Mouse (Mus musculus): ENCODE data around the gene Il6ra.
A peak's percentile ranks its signal among the peaks of the same experiment; 100 is the strongest.
"Not testable (repeated sequence)": the region's sequence is repeated elsewhere in the genome, so short reads cannot be mapped to it uniquely, and the experiment has no call there.

Il6ra gene

DNA sequence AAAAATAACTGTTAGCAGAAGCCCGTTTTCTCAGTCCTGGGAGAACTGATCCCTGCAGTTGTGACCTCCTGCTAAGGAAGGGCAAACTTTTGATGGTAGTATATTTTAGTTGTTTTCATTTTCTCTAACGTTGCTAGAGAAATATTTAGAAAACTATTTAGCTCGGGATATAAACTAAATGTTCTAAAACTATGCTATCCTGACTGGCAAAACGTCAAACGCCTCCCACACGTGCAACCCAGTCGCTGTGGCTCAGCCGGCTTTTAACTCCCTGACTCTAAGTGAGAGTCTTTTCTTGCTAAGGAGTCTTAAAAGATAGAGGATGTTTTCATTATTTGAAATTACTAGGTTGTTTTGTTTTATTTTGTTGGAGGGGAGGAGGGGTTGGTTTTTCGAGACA is 38.0 kb downstream of the Il6ra start:
- DNase-seq (ENCODE audit: low spot score), result no peak

DNA sequence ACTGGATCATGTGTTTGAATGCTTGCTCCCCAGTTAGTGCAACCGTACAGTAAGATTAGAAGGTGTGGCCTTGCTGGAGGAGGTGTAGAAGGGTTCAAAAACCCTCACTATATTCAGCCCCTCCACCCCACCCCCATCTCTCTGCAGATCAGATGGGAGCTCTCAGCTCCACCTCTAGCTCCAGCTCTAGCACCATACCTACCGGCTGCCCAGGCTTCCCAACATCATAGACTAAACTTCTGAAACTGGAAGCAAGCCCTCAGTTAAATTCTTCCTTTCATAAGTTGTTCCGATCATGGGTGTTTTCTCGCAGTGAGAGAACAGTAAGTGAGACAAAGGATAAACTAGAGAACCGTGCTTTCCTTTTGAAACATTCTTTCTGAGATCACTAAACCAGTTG is 38.9 kb downstream of the Il6ra start:
- DNase-seq (ENCODE audit: low spot score), result no peak

GRCm38 (mm10) chr3:89872684-89873083 is 40.3 kb downstream of the Il6ra start:
- no peak for DNase-seq (ENCODE audit: low spot score)

- no peak for DNase-seq (ENCODE audit: low spot score)
Observed at GRCm38 (mm10) chr3:89872209-89872608, 40.8 kb downstream of the Il6ra start.

DNA sequence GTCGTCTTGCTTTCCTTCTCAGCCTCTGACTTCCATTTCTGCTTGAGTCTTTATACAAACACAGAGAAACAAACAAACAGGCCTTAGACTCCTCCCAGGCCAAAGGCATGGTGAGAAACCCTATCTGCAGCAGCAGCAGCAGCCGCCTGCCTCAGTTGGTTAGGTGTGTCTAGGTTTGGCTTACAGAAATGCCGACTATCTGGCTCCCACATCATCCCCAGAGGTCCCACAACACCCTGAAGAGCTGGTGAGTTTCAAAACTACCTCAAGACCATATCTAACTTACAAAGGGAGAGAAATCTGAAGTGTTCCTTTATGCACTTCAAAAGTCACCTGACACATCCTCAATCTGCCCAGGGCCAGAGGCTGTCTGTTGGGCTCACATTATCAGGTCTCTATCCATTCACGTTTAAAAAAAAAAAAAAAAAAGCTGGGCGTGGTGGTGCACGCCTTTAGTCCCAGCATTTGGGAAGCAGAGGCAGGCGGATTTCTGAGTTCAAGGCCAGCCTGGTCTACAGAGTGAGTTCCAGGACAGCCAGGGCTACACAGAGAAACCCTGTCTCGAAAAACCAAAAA is 41.6 kb downstream of the Il6ra start:
- no peak for DNase-seq (ENCODE audit: low spot score)

DNA sequence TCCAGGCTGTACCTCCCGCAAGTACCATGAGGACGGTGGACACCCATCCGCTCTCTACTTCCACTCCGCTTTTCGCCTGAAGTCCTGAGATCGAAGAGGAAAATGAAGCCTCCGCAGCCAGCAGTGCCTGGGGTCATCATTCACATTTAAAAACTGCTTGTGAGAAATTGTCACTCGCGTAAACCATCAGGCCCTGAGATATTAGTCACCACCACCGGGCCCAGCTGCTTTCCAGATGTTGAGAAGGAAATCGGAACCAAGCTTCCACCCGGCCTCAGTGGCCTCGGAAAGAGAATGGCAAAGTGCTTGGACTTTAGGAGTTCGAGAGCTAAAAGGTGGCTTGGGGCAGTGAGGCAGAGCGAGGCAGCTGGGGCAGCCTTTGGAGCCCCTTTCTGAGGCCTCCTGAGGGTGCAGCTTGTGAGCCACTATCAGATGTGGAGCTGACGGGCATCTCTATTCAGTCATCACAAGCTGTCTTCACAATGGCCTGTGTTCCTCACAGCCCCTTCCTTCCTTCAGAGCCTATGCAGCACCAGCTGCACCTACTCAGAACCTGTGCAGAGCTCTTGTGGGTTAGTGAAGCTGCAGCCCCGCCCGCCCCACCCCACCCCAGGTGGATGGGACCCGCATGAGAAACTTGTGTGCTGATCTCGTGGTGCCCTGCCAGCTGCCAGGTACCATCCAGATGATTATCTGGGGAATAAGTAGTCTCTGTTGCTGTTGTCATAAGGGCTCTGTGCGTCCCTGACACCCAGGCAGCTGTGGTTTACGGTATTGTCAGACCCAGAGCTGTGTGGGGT is 42.3 kb downstream of the Il6ra start:
- DNase-seq (ENCODE audit: low spot score), result no peak

GRCm38 (mm10) chr3:89869556-89869955 is 43.4 kb downstream of the Il6ra start:
- no peak for DNase-seq (ENCODE audit: low spot score)

DNA sequence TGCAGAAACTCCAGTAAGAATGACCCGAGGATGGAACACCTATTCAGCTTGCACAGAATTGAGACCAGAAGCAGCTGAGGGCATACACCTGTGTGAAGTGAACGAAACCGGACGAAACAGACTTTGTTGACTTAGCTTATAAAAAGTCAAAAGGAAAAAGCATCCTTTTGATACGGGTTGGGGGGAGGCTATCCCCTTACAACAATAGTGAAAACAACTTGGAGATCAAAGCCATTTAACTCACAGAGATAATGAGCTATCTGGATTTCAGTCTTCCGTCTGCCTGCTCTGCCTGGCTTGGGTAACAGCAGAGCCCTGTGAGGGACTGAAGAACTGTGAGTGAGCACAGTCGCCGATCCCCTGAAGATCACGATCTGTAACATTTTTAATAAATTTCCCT is 44.0 kb downstream of the Il6ra start:
- no peak for DNase-seq (ENCODE audit: low spot score)

DNA sequence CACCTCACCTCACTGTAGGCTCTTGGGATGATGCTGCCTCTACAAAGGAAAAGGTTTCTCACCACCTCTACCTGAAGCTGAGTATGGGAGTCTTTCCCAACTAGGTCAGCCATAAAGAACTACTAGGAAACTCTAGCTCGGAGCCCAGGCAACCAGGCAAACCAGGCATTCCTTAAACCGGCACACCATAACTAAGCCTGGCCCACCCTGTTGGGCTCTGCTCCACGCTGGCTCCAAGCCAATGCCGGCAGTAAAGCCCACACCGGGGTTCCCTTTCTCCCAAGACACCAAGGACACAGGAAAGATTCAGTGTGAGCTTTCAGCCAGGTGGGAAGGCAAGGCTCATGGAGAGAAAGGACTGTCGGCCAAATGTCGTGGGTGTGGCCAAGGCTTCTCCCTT is 44.6 kb downstream of the Il6ra start:
- DNase-seq (ENCODE audit: low spot score), result peak; percentile 44

GRCm38 (mm10) chr3:89867651-89868050 is 45.3 kb downstream of the Il6ra start:
- no peak for DNase-seq (ENCODE audit: low spot score)

- no peak for DNase-seq (ENCODE audit: low spot score)
Observed at GRCm38 (mm10) chr3:89865764-89866163, 47.2 kb downstream of the Il6ra start.

- no peak for DNase-seq (ENCODE audit: low spot score)
Observed at GRCm38 (mm10) chr3:89865020-89865419, 48.0 kb downstream of the Il6ra start.

- no peak for DNase-seq (ENCODE audit: low spot score)
Observed at GRCm38 (mm10) chr3:89863716-89864509, 49.1 kb downstream of the Il6ra start.

- not testable (repeated sequence) for DNase-seq (ENCODE audit: low spot score)
Observed at GRCm38 (mm10) chr3:89863276-89863675, 49.7 kb downstream of the Il6ra start.

DNA sequence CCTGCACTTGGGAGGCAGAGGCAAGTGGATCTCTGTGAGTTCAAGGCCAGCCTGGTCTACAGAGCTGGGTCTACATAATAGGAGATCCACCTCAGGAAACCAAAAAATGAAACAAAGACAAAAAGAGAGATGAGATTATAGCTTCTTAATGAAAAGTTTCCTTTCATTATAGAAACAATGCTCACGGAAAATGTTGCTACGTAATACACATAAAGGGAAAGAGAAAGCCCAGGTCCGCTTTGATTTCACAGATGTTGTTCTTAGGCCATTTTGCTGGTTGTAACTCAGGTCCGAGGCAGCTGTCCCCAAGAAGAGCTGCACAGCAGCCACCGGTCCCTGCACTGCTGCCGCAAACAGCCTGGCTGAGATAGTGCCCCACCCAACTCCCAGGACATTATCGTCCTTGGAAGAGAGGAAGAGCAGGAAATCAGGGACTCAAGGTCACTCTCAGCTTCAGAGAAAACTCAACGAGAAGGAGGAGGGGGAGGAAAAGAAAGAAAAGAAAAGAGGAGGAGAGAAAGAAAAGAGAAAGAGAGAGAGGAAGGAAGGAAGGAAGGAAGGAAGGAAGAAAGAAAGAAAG is 50.7 kb downstream of the Il6ra start:
- no peak for DNase-seq (ENCODE audit: low spot score)

- peak; percentile 61 for DNase-seq (ENCODE audit: low spot score)
Observed at GRCm38 (mm10) chr3:89861070-89861469, 51.9 kb downstream of the Il6ra start.

- DNase-seq (ENCODE audit: low spot score), result no peak
Observed at GRCm38 (mm10) chr3:89860343-89860742, 52.7 kb downstream of the Il6ra start.

DNA sequence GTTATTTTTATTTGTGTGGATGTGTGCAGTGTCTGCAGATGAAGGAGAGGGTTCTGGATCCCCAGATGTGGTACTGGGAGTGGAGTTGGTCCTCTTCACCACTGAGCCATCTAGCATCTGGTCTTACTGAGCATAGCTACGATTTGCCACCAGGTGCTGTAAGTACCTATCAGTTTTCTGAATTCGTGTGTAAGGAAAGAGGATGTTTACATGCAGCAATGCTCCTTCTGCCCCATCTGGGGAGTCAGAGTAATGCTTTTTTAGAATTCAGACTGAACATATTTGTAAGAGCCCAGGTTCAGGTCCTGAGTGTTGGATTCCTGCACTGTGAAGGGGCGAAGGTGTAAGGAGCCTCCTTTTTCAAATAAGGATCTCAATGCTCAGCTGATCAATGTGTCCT is 53.1 kb downstream of the Il6ra start:
- DNase-seq (ENCODE audit: low spot score), result no peak

DNA sequence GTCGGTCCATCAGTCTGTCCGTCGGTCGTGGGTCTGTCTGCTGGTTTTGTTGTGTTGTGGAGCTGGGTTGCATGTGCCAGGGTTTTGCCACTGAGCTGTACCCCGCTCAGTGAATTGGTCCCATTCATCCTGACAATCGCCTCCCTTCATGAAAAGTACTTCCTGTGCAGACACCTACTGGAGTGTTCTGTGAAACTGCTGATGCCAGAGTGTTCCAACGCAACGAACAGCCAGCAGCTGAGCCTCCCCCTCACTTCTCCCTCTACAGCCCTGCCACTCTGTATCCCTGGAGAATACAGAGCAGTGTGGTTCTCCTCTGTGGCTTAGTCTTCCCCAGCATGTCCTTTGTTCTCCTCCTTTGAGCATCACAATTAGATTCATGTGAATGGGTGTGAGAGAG is 54.1 kb downstream of the Il6ra start:
- no peak for DNase-seq (ENCODE audit: low spot score)

- no peak for DNase-seq (ENCODE audit: low spot score)
Observed at GRCm38 (mm10) chr3:89858123-89858522, 54.9 kb downstream of the Il6ra start.

DNA sequence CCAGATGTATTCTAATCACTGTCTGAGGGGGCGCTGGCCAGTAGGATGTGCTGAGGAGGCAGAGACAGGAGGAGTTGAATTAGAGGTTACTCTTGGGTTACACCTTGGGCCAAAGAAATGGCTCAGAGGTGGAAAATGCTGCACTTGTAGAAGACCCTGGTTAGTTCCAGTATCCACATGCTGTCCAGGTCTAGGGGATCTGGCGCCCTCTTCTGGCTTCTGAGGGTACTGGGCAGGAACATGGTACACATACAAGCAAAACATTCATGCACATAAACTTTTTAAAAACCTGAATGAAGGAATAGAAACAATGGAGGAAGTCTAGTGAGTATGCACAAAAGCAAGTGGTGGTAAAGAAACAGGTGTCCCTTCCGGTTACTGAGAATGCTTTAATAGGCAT is 55.6 kb downstream of the Il6ra start:
- no peak for DNase-seq (ENCODE audit: low spot score)

DNA sequence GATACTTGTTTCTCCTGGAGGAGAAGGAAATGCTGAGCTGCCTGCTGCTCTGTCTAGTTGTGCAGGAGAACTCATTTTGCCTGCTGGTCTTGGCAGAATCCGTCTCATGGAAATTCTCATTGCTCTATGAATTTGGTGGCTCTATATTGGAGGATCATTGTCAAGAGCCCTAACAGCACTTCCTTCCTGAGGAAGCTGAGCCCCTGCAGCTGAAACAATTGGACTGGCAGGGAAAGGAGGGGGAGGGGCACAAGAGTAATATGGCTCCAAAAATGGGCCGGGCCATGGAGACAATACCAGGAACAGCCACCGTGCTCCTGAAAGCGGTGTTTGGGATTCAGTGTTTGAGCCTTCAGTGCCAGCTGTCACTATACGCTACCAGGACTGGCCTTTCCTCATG is 59.2 kb downstream of the Il6ra start:
- no peak for DNase-seq (ENCODE audit: low spot score)

GRCm38 (mm10) chr3:89848083-89848482 is 64.9 kb downstream of the Il6ra start:
- no peak for DNase-seq (ENCODE audit: low spot score)
